Mouse (Mus musculus): ENCODE results near the gene Rpl3l. TPM values are rescaled to one million over a fixed set of nuclear protein-coding genes. Genes with fewer than 3 reads are reported as not detected.
A peak's percentile ranks its signal among the peaks of the same experiment; 100 is the strongest.

Gene Rpl3l
- total RNA-seq, 2 experiments from 2014 or later, result 400 to 416 TPM

DNA sequence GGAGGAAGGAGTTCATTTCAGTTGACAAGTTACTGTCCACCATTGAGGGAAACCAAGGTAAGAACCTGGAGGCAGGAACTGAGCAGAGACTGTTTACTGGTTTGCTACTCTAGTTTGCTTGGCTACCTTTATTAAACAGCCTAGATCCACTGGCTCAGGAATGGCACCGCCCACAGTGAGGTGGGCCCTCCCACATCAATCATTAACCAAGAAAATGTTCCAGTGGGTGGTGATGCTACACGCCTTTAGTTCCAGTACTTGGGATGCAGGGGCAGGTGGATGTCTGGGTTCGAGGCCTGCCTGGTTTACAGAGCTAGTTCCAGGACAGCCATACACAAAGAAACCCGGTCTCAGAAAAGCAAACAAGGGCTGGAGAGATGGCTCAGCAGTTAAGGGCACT, 10.6 kb downstream of the Rpl3l start:
- DNase-seq, result no peak
- intact Hi-C loops (cut with DNase I), result no loop called here

DNA sequence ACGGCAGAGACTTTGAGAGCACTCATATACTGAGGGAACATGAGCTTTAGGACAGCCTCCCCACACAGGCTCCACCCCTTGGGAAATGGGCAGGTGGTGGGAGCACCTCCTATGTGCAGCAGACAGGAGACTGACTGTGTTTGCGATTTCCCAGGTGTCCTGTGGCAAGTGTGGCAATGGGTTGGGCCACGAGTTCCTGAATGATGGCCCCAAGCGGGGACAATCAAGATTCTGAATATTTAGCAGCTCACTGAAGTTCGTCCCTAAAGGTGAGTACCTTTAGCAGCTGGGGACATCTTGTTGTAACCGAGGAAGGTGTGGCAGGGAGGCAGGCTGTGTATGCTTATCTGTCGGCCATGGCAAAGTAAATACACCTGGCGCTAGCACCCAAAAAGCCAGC, 12.3 kb downstream of the Rpl3l start:
- intact Hi-C loops (cut with DNase I), result loop anchor here (10.0 kb wide), 1 partner anchor 445 kb away; the partner anchor contains the start of genes BC003965 and Unkl
- DNase-seq, result no peak

DNA sequence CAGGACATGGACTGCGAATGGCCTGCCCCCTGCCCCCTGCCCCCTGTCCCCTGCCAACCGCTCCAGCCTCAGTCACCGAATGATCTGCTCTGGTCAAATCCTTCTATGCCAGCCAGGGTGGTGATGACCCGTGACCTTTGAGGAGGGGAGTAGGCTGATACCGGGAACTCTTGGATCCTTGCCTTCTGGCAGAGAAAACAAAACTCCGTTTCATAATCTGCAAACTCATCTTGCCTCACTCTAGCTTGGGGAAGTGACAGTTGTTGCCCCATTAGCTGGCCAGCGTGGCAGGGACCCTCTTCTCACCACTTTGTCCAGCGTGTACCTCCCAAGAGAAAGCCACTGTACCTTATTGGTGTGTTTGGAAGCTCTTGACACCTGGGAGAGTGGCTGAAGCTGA, 14.7 kb downstream of the Rpl3l start:
- intact Hi-C loops (cut with DNase I), result loop anchor here (10.0 kb wide), 1 partner anchor 442 kb away; the partner anchor contains the start of genes BC003965 and Unkl
- no peak for DNase-seq

DNA sequence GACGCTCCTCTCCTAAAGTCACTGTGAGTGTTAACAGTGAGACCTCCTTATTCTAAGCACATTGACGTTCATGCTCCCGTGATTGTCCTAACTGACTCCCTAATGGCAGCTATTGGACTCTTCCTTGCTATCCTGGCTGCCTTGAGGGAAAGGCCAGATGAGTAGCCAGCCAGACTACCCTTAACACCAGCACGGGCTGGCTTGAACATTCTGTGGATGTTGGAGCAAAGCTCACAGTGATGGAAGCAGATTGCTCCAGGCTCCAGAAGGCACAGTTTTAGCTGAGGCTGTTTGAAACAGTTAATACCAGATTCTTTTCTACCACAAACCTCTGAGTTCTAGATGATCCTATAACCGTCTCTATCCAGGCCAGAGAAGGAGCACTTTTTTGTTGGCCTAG, 16.3 kb downstream of the Rpl3l start:
- DNase-seq, result no peak
- intact Hi-C loops (cut with DNase I), result loop anchor here (10.0 kb wide), 1 partner anchor 441 kb away; the partner anchor contains the start of genes BC003965 and Unkl

DNA sequence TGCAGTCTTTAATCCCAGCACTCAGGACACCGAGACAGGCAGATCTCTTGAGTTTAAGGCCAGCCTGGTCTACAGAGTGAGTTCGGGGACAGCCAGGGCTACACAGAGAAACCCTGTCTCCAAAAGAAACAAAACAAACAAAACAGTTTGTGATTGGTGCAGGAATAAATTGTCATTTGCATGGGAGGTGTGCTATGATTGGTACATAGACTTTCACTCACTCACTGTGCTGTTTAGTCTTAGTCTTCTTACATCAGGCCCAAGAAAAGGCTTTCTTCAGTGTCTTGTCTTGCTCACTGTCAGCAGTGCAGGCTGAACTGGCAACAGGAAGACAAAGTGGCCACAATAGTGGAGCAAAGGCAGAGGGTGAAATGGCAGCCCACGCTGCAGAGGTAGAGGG, 16.8 kb downstream of the Rpl3l start:
- no peak for DNase-seq
- intact Hi-C loops (cut with DNase I), result loop anchor here (10.0 kb wide), 1 partner anchor 440 kb away; the partner anchor contains the start of genes BC003965 and Unkl

DNA sequence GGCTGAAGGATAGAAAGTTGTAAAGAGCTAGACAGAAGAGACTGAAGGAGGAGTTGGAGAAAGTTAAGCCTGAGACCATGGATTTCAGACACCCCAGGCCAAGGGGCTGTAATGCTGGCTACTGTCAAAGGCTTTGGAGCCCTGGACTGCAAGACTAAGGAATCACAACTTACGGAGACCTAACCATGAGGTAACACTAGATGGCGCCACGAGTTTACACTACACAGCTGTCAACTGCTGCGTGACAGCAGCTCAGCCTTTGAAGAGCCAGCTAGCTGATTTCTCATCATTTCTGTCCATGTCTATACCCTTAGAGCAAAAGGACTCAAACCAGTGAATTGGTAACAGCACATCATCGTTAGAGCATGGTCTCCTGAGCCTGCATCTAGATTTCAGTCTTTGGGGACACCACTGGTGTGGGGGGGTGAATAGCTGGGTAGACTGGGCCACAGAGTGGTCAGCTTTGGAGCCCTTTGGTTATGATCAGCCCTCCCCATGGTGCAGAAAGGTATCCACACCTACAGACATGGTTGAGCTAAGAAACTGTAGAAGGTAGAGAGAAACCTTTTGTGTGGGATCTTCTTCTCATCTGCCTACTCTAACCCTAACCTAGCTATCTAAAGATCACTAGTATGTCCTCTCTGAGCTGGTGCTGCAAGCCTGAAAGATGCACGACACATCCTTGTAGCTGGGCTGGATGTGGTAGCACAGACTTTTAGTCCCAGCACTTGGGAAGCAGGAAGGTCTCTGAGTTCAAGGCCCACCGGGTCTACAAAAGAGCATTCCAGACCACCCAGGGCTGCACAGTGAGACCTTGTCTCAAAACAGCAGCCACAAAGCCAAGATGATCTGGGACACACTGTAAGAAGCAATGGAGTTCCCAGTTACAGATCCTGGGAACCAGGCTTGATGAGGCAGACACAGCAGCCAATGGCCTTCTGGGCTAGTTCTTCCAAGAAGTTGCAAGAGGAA, 18.2 kb downstream of the Rpl3l start:
- intact Hi-C loops (cut with DNase I), result loop anchor here (1.0 to 10.0 kb wide), 3 partner anchors 72 to 439 kb away; partner anchors contain the start of genes BC003965 and Unkl
- peak; percentile 81 to 85 for DNase-seq

DNA sequence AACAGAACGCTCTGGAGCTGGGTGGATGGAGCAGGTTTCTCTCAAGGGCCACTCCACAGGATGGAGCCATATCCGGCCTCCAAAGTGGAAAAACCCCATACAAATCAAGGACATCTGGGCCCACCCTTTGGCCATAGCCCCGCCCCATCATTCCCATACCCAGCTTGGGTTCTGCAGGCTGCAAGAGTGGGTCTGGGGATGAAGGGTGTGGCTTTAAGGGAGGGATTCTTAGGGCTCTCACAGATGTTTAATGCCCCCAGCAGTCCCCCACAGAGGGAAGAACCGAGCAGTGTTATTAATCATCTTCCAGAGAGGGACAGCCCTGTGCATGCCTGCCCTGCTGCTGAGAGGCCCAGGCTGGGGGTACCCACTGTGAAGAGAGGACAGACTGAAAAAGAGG, 19.4 kb downstream of the Rpl3l start:
- intact Hi-C loops (cut with DNase I), result loop anchor here (5.0 to 10.0 kb wide), 2 partner anchors 135 to 438 kb away; partner anchors contain the start of genes BC003965 and Unkl
- no peak for DNase-seq

DNA sequence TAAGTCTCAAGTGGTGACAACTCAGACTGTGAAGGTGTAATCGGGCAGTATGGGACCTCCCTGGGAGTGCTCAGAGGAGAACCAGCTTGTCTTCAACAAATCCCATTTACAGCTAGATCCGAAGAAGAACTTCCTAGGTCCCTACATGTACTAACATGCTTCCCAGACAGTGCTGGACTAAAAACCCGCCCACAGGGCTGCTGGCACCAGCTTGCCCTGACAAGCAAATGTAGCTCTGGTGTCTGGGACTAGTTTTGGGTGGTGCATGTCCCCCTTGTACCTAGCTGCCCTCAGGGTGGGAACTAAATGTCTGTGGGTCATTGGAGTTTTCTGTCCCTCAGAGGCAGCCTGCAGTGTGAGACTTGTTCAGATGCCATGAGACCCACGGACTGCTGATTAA, 23.9 kb downstream of the Rpl3l start:
- no peak for DNase-seq
- intact Hi-C loops (cut with DNase I), result no loop called here

DNA sequence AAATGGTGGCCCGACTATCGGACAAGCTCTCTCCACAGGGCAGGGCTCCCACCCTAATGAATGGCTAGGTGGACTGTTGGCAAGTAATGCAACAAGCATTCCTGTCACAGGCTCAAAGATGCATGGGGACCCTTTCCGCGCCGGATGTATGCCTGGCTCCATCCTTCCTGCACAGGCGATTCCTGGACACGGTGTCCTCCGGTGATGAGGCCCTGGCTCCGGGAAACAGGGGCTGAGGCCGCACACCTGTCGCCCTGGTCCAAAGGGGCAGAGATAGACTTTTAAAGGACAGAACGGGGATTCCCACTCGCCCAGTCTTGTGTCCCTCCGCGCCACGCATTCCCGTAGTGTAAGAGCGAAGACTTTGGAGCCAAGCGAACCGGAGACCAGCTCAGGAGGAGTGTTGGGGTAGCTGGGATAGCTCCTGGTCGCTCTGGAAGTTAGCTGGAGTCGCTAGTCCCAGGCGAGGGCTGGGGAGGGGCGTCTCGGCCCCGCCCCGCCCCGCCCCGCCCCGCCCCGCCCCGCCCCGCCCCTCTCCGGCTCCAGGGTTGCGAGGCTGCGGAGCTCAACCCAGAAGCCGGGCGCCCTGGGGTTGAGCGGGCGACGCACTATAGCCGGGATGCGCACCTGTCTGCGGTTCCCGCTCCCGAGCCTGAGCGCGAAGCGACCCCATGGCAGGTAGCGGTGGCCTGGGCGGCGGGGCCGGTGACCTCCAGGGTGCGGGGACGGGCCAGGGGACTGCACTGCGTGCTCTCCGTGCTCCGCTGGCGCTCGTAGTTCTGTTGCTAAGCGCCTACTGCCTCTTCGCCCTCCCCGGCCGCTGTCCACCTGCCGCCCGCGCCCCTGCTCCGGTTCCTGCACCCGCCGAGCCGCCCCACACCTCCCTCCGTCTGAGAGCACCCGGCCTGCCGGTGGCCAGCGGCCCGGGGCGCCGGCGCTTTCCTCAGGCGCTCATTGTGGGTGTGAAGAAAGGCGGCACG, 25.1 kb downstream of the Rpl3l start, which contains the start of gene Hs3st6:
TSS of gene Hs3st6 (plus strand) at position 574 of the 980 bp plus-strand sequence.
- DNase-seq, result no peak
- intact Hi-C loops (cut with DNase I), result no loop called here

DNA sequence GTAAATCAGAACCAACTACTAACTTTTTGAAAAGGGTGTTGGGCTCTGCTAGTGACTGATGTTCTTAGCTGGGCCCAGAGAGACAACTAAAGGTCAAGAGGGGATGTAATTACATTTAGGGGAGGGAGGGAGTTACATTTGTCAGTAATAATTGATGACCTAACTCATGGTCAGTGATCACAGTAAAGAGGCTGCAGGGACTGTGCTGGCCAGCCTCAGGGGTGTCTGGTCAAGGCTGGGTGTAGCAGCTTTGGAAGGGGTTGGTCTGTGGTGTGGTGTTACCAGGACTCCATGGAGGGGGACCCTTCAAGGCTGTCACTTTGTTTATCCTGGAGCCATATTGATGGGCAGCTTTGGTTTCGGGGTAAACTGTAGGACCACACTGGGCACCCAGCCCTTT, 29.8 kb downstream of the Rpl3l start:
- intact Hi-C loops (cut with DNase I), result no loop called here
- DNase-seq, result no peak

DNA sequence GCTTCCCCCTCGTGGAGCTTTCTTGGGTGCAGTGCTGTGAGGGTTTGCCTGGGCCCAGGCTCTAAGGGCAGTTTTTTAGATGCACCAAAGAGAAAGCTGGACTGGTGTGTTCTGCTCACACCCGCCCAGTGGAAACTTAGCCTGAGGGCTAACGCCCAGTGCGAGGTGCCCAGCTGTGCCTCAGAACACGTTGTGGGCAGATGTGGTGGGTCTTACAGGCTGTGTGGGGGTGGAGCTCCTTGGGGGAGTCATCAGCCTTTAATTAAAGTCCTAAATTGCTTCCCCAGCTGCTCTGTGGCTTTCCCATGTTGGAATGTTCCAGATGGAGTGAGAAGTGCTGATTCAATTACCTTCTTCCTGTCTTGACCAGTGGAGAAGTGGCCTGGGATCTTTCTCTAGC, 33.5 kb downstream of the Rpl3l start:
- no peak for DNase-seq
- intact Hi-C loops (cut with DNase I), result no loop called here

DNA sequence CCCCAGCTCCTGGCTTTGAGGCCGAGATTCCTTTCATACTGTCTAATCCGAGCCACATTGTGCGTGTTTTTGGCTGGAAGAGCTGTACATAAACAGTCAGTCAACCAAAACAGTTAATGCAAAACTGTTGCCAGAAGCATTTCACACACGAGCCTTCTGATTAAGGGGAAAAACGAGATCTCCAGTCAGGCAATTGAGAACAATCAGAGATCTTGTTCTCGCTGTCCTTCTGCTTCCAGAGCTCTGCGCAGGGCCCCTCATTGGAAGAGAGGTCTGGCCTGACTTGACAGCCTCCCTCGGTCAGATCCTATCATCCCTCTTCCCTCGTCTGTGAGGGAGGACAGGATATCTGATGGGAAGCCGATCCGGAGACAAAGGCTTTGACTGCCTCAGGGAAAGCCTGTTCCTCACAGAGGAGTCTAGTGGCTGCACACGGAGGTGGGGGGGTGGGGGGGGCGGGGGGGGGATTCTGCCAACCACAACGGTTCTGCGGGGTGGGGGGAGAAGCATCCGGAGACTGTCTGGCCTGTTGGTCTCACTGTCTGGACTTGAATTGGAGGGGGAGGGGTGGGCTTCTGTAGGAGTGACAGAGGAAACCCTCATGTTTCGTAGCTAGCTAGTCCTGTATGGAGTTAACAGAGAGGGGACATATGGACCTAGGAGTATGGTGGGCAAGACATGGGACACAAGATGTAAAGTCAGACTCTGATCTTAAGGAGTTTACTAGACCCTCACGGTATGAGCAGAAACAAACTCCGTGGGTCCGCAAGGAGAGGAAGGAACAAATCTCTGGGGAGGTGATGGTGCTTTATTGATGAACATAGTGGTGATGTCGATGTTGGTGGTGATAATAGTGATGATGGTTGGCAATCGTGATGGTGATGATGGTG, 37.6 kb downstream of the Rpl3l start:
- intact Hi-C loops (cut with DNase I), result no loop called here
- DNase-seq, result no peak

DNA sequence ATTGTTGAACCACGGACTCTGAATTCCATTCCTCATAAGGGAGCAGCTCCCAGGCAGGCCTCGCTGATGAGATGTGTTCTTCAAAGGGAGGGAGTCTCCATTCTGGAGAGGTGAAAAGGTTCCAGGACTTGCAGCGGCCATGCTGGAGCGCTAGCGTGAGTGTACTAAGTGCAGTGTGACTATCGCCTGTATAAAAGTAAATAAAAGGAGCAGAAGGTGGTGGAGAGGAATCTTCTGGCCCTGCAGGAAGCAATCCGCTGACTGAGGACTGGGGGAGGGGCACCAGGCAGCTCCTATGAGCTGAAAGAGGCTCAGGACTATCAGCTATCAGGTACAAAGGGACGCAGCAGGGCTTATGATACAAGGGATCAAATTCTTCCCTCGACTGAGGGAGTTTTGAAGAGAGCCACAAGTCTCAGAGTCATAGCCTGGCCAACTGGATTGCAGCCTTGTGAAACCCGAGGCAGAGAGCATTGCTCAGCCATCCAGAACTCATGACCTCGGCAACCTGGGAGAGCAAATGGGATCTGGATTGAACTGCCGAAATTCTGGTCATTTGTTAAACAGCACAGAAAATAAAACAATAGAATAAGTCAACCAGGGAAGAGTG, 38.8 kb downstream of the Rpl3l start:
- no peak for DNase-seq

DNA sequence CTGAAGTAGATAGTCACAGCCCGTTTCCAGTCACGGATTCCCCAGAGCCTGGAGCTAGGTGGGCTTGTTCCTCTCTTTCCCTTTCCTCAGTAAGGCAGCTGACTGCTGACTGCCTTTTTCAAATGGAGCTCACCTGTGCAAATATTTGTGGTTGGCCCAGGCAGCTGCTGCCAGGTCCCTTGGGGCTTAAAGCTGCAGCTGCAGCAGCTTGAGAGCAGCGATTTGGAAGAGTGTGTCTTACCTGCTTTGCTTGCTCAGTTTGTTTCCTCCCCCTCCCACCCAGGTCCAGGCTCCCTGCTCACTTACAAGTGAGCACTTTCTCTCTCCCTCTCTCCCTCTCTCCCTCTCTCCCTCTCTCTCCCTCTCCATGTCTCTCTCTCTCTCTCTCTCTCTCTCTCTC, 41.5 kb downstream of the Rpl3l start:
- intact Hi-C loops (cut with DNase I), result no loop called here
- no peak for DNase-seq

More for the DNA sequence above, 38.8 kb downstream of the Rpl3l start:
- intact Hi-C loops (cut with DNase I), result no loop called here

DNA sequence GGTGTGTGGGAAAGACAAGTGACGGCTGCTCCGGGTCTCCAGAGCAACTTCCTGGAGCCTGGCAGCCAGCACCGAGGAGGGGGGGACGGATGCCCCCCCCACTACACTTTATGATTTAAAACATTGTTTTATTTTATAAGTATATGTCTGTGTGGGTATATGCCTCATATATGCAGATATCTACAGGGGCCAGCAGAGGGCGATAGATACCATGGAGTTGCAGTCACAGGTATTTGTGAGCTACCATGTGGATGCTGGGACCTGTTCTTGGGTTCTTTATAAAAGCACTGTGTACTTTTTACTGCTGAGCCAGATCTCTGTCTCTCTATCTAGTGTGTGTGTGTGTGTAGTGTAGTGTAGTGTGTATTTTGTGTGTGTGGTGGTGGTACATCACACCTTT, 45.6 kb downstream of the Rpl3l start:
- no peak for DNase-seq
- intact Hi-C loops (cut with DNase I), result no loop called here

DNA sequence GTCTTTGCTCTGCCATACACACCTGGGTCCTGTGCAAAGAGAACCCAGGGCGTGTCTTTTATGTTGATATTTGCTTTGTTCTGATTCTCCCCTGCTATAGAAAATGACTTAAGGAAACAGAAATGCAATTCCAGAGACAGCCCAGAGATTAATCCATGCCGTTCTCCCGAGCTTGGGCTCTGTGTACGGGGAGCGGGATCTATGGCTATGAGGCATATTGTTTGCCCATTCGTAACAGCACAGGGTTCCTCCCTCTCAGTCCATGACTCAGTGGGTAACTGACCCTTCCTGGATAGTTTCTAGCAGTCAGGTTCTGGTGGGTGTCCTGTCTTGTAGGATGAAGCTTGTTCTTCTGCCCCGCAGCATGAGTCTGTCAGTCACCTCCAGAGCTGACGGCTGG, 47.6 kb downstream of the Rpl3l start:
- intact Hi-C loops (cut with DNase I), result no loop called here
- DNase-seq, result no peak

DNA sequence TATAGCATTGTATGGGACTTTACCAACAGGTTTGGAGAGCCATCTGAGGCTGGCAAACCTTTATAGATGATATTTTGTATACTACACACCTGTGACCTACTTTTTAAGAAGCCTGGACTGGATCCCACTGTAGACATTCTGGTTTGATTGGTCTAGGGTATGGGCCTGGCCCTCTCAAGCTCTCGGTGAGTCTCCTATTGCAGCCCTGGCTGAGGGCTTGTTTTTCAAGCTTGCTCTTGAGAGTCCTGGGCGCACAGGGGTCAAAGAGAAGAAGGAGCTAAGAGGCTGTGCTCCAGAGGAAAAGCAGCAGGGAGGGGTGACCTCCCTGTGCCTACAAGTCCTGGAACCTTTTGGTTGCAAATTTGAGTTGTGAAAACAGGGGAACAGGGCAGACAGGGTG, 49.5 kb downstream of the Rpl3l start:
- intact Hi-C loops (cut with DNase I), result no loop called here
- no peak for DNase-seq

DNA sequence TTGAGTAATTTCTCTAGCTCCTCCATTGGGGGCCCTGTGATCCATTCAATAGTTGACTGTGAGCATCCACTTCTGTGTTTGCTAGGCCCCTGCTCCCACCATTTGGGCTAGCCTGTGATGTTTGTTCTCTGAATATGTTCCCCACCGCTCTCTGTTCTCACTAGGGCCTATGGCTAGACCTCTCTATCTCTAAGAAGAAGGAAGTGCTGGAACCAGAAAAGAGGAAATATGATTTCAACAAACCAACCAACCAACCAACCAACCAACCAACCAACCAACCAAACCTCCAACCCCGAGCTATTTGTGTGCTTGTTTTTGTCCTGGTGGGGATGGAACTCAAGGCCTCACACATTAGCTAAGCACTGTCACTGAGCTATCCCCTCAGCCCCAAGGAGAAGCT, 53.2 kb downstream of the Rpl3l start:
- DNase-seq, result no peak

More for the DNA sequence above, 53.2 kb downstream of the Rpl3l start:
- intact Hi-C loops (cut with DNase I), result no loop called here
